Mouse (Mus musculus): ENCODE results near the gene Lamp2. TPM values are rescaled to one million over a fixed set of nuclear protein-coding genes. Genes with fewer than 3 reads are reported as not detected.

The Lamp2 gene
- polyA plus RNA-seq, 1 experiment, result 65.8 TPM

GRCm38 (mm10) chrX:38460887-38461286, 4.6 kb upstream of the Lamp2 start:
- TF ChIP-seq CTCF (IDR thresholded peaks at IDR 0.05; ENCODE audit: extremely low read depth, insufficient read depth, low read length) (no peak), POLR2A (IDR thresholded peaks at IDR 0.05; ENCODE audit: extremely low read depth, insufficient read depth, low read length) (no peak)
- H3K4me1 ChIP-seq (ENCODE audit: control insufficient read depth, insufficient read depth, low read length), result no peaks in the 10 kb centered on the region
- no peak overlapping the region for H3K27ac ChIP-seq (ENCODE audit: insufficient read depth, low read length)
- no peak overlapping the region for H3K4me3 ChIP-seq (ENCODE audit: insufficient read depth, low read length)

GRCm38 (mm10) chrX:38459076-38459475, 2.8 kb upstream of the Lamp2 start:
- TF ChIP-seq POLR2A (IDR thresholded peaks at IDR 0.05; ENCODE audit: extremely low read depth, insufficient read depth, low read length), result no peak
- no peak for TF ChIP-seq CTCF (IDR thresholded peaks at IDR 0.05; ENCODE audit: extremely low read depth, insufficient read depth, low read length)
- Histone ChIP-seq H3K4me1 (ENCODE audit: control insufficient read depth, insufficient read depth, low read length) (no peaks in the 10 kb centered on the region), H3K4me3 (ENCODE audit: insufficient read depth, low read length) (no peak overlapping the region), H3K27ac (ENCODE audit: insufficient read depth, low read length) (no peak overlapping the region)

- no peak overlapping the region for H3K27ac ChIP-seq (ENCODE audit: insufficient read depth, low read length)
- TF ChIP-seq POLR2A (IDR thresholded peaks at IDR 0.05; ENCODE audit: extremely low read depth, insufficient read depth, low read length), result no peak
- TF ChIP-seq CTCF (IDR thresholded peaks at IDR 0.05; ENCODE audit: extremely low read depth, insufficient read depth, low read length), result no peak
- no peaks in the 10 kb centered on the region for H3K4me1 ChIP-seq (ENCODE audit: control insufficient read depth, insufficient read depth, low read length)
- H3K4me3 ChIP-seq (ENCODE audit: insufficient read depth, low read length), result no peak overlapping the region; the same call in 1 of the 2 replicates
These were observed 367 bp upstream of the Lamp2 start for GRCm38 (mm10) chrX:38456635-38457006.

GRCm38 (mm10) chrX:38455474-38455873, 780 bp downstream of the Lamp2 start:
- no peaks in the 10 kb centered on the region for H3K4me1 ChIP-seq (ENCODE audit: control insufficient read depth, insufficient read depth, low read length)
- no peak for TF ChIP-seq CTCF (IDR thresholded peaks at IDR 0.05; ENCODE audit: extremely low read depth, insufficient read depth, low read length)
- no peak for TF ChIP-seq POLR2A (IDR thresholded peaks at IDR 0.05; ENCODE audit: extremely low read depth, insufficient read depth, low read length)
- H3K4me3 ChIP-seq (ENCODE audit: insufficient read depth, low read length), result peak overlapping the region; percentile 62
- H3K27ac ChIP-seq (ENCODE audit: insufficient read depth, low read length), result no peak overlapping the region

GRCm38 (mm10) chrX:38454900-38455299, 1.4 kb downstream of the Lamp2 start:
- H3K27ac ChIP-seq (ENCODE audit: insufficient read depth, low read length), result no peak overlapping the region
- no peak overlapping the region; the same call in 1 of the 2 replicates for H3K4me3 ChIP-seq (ENCODE audit: insufficient read depth, low read length)
- TF ChIP-seq POLR2A (IDR thresholded peaks at IDR 0.05; ENCODE audit: extremely low read depth, insufficient read depth, low read length) (no peak), CTCF (IDR thresholded peaks at IDR 0.05; ENCODE audit: extremely low read depth, insufficient read depth, low read length) (no peak)
- H3K4me1 ChIP-seq (ENCODE audit: control insufficient read depth, insufficient read depth, low read length), result no peaks in the 10 kb centered on the region

- TF ChIP-seq POLR2A (IDR thresholded peaks at IDR 0.05; ENCODE audit: extremely low read depth, insufficient read depth, low read length) (no peak), CTCF (IDR thresholded peaks at IDR 0.05; ENCODE audit: extremely low read depth, insufficient read depth, low read length) (no peak)
- Histone ChIP-seq H3K4me3 (ENCODE audit: insufficient read depth, low read length) (no peak overlapping the region), H3K4me1 (ENCODE audit: control insufficient read depth, insufficient read depth, low read length) (no peaks in the 10 kb centered on the region), H3K27ac (ENCODE audit: insufficient read depth, low read length) (no peak overlapping the region)
These were observed 2.3 kb downstream of the Lamp2 start for GRCm38 (mm10) chrX:38453924-38454323.

GRCm38 (mm10) chrX:38450476-38450875, 5.8 kb downstream of the Lamp2 start:
- no peak overlapping the region for H3K4me3 ChIP-seq (ENCODE audit: insufficient read depth, low read length)
- H3K4me1 ChIP-seq (ENCODE audit: control insufficient read depth, insufficient read depth, low read length), result no peaks in the 10 kb centered on the region
- no peak overlapping the region for H3K27ac ChIP-seq (ENCODE audit: insufficient read depth, low read length)
- no peak for TF ChIP-seq CTCF (IDR thresholded peaks at IDR 0.05; ENCODE audit: extremely low read depth, insufficient read depth, low read length)
- TF ChIP-seq POLR2A (IDR thresholded peaks at IDR 0.05; ENCODE audit: extremely low read depth, insufficient read depth, low read length), result no peak

- TF ChIP-seq POLR2A (IDR thresholded peaks at IDR 0.05; ENCODE audit: extremely low read depth, insufficient read depth, low read length) (no peak), CTCF (IDR thresholded peaks at IDR 0.05; ENCODE audit: extremely low read depth, insufficient read depth, low read length) (no peak)
- Histone ChIP-seq H3K4me3 (ENCODE audit: insufficient read depth, low read length) (no peak overlapping the region), H3K4me1 (ENCODE audit: control insufficient read depth, insufficient read depth, low read length) (no peaks in the 10 kb centered on the region), H3K27ac (ENCODE audit: insufficient read depth, low read length) (no peak overlapping the region)
These were observed 10.5 kb downstream of the Lamp2 start for GRCm38 (mm10) chrX:38445705-38446104.

GRCm38 (mm10) chrX:38442425-38442824, 13.8 kb downstream of the Lamp2 start:
- no peak for TF ChIP-seq CTCF (IDR thresholded peaks at IDR 0.05; ENCODE audit: extremely low read depth, insufficient read depth, low read length)
- no peak for TF ChIP-seq POLR2A (IDR thresholded peaks at IDR 0.05; ENCODE audit: extremely low read depth, insufficient read depth, low read length)
- H3K4me1 ChIP-seq (ENCODE audit: control insufficient read depth, insufficient read depth, low read length), result no peaks in the 10 kb centered on the region
- H3K4me3 ChIP-seq (ENCODE audit: insufficient read depth, low read length), result no peak overlapping the region
- no peak overlapping the region for H3K27ac ChIP-seq (ENCODE audit: insufficient read depth, low read length)

- H3K27ac ChIP-seq (ENCODE audit: insufficient read depth, low read length), result no peak overlapping the region
- H3K4me1 ChIP-seq (ENCODE audit: control insufficient read depth, insufficient read depth, low read length), result no peaks in the 10 kb centered on the region
- H3K4me3 ChIP-seq (ENCODE audit: insufficient read depth, low read length), result no peak overlapping the region
- TF ChIP-seq CTCF (IDR thresholded peaks at IDR 0.05; ENCODE audit: extremely low read depth, insufficient read depth, low read length) (no peak), POLR2A (IDR thresholded peaks at IDR 0.05; ENCODE audit: extremely low read depth, insufficient read depth, low read length) (no peak)
These were observed 16.6 kb downstream of the Lamp2 start for GRCm38 (mm10) chrX:38439629-38440028.
